Mouse (Mus musculus) intestine, embryonic 14.5 days (tissue): ENCODE measurements at regions not wholly inside any gene's neighbourhood (a gene's known extent, or its start where the extent isn't known, plus 50 kb on each side); places are given as distances from the start of the nearest gene placed in this dataset.

Experiments used
- ATAC-seq: fragments of 200-750 bp; cut with Nextera tagmentation; replicated peaks from 2 replicates; pipeline ENCODE4 v1.8.0; 2017; ENCODE audit warnings: low read depth, moderate number of reproducible peaks, moderate TSS enrichment, moderate library complexity; ENCODE audit not compliant: low FRiP score, low TSS enrichment
- DNase-seq: peaks from one replicate; pipeline ENCODE4 v3.0.0-alpha.2; 2018; ENCODE audit warnings: low spot score
- H3K27ac ChIP-seq: fragments of 300-500 bp; sonication (generic); 2 replicates; pipeline ENCODE4 v1.5.1; 2014; ENCODE audit warnings: low read depth, mild to moderate bottlenecking, control low read depth
- H3K27me3 ChIP-seq: fragments of 300-500 bp; sonication (generic); replicated peaks from 2 replicates; pipeline ENCODE4 v1.6.1; 2014; ENCODE audit warnings: low read length, control low read depth; ENCODE audit not compliant: control insufficient read depth, insufficient read depth
- H3K36me3 ChIP-seq: fragments of 300-500 bp; sonication (generic); 2 replicates; pipeline ENCODE4 v1.6.1; 2014; ENCODE audit warnings: low read length, control low read depth; ENCODE audit not compliant: control insufficient read depth, insufficient read depth
- H3K4me1 ChIP-seq: fragments of 300-500 bp; sonication (generic); replicated peaks from 2 replicates; pipeline ENCODE4 v1.6.1; 2014; ENCODE audit warnings: low read length, control low read depth, mixed read lengths; ENCODE audit not compliant: control insufficient read depth, insufficient read depth
- H3K4me2 ChIP-seq: fragments of 300-500 bp; sonication (generic); 2 replicates; pipeline ENCODE4 v1.6.1; 2014; ENCODE audit warnings: low read length
- H3K4me3 ChIP-seq: fragments of 300-500 bp; sonication (generic); 2 replicates; pipeline ENCODE4 v1.5.1; 2014; ENCODE audit warnings: low read depth, low read length, control low read depth, mixed read lengths
- H3K9ac ChIP-seq: fragments of 300-500 bp; sonication (generic); 2 replicates; pipeline ENCODE4 v1.6.1; 2014; ENCODE audit warnings: mild to moderate bottlenecking, low read length
- H3K9me3 ChIP-seq: fragments of 300-500 bp; sonication (generic); 2 replicates; pipeline ENCODE4 v1.6.1; 2016; ENCODE audit warnings: low read length, control low read depth; ENCODE audit not compliant: control insufficient read depth
- WGBS: fragments of 180-500 bp; shearing (Covaris S2); extraction: QIAGEN DNeasy Blood & Tissue Kit; methylation state at CpG from one replicate; pipeline ENCODE4 v1.1.7; 2014; 5-methylcytosine and 5-hydroxymethylcytosine counted together

DNA sequence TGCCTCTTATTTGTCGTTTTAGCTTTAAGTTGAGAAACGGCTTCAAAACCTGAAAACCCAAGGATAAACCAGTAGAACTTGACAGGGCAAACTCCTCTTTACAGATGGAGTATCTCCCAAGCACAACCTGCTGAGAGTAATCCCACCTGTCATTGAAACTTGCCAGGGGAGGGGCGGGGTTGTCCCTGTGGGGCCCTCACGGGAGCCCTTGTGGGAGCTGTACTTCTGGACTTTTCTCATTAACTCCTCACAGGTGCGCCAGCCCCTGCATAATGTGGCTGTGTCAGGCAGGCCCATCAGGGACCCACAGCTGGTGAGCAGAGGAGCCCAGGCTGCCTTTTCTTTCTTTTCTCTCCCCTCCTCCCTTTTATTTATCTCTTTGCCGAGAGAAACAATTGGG, 203.9 kb upstream of the Hes1 start:
- no peaks in the 10 kb centered on the region for H3K9me3 ChIP-seq
- no peak overlapping the region for H3K4me2 ChIP-seq
- 23% methylated on average over 6 of the region's 6 CpGs for WGBS
- H3K27me3 ChIP-seq, result no peaks in the 10 kb centered on the region
- DNase-seq (no peak), ATAC-seq (peak; percentile 71)
- H3K36me3 ChIP-seq, result no peaks in the 10 kb centered on the region
- H3K9ac ChIP-seq, result no peak overlapping the region
- 0 out of 2 replicates have a peak overlapping the region, but pooled peaks have one; percentile 3 for H3K27ac ChIP-seq
- H3K4me1 ChIP-seq, result peaks cover 16% of the 10 kb centered on the region
- no peak overlapping the region for H3K4me3 ChIP-seq

DNA sequence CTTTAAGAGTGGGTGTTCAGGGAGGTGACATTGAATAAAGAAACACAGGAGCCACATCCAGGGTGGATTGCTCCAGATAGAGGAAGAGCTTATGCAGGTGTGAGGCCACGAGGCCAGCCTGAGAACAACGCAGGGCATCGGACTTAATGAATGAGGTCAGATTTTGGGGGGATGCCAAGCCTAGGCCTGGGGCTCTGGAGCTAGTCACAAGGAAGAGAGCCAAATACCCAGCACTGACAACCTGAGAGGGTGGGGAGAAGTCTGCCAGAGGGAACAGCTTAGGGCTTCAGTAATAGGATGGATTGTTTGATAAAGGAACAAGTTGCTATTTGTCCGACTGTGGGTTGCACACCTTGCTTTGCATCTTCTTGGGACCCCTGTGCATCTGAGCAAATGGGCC, 203.1 kb upstream of the Hes1 start:
- no peak for ATAC-seq
- Histone ChIP-seq H3K36me3 (no peaks in the 10 kb centered on the region), H3K4me3 (no peak overlapping the region), H3K9ac (no peak overlapping the region), H3K4me2 (no peak overlapping the region), H3K4me1 (peaks cover 16% of the 10 kb centered on the region), H3K9me3 (no peaks in the 10 kb centered on the region), H3K27me3 (no peaks in the 10 kb centered on the region), H3K27ac (no peak overlapping the region)
- DNase-seq, result no peak
- 45% methylated on average over 4 of the region's 4 CpGs for whole genome bisulfite sequencing

DNA sequence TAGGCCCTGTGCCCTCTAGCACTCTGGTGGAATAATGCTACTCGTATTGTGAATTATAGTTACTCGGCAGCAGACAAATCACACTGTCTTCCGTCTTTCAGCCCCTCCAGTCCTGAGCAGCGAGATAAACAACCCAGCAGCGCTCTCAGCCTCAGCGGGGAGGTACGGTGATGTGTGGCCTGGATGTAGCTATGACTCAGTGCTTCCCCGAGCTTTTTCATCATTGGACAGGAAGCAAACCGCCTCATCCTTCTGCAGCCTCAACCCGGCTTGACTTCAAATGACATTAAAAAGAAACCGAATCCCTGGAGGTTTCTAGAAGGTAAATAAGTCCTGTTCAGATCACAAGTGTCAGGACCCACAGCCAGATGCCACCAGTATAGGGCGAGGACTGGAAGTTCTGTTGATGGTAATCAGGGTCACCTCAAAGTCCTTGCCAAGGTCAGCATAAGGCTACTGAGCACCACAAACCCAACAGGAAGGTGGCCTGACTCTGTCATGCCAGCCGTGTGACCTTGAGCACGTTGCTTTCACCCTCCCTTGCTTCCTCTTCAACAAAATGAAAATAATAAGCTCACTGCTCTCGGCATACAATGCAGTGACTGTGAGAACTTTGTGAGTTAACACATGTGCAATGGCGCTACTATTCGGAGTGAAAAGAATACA, 199.0 kb upstream of the Hes1 start:
- peaks cover 11% of the 10 kb centered on the region; the same call in 1 of the 2 replicates for H3K4me1 ChIP-seq
- no peak for ATAC-seq
- no peaks in the 10 kb centered on the region for H3K36me3 ChIP-seq
- H3K4me2 ChIP-seq, result no peak overlapping the region
- no peak overlapping the region for H3K4me3 ChIP-seq
- H3K9me3 ChIP-seq, result no peaks in the 10 kb centered on the region
- H3K27ac ChIP-seq, result no peak overlapping the region
- H3K27me3 ChIP-seq, result no peaks in the 10 kb centered on the region
- DNase-seq, result no peak
- 51% methylated on average over 17 of the region's 17 CpGs for WGBS
- H3K9ac ChIP-seq, result no peak overlapping the region

DNA sequence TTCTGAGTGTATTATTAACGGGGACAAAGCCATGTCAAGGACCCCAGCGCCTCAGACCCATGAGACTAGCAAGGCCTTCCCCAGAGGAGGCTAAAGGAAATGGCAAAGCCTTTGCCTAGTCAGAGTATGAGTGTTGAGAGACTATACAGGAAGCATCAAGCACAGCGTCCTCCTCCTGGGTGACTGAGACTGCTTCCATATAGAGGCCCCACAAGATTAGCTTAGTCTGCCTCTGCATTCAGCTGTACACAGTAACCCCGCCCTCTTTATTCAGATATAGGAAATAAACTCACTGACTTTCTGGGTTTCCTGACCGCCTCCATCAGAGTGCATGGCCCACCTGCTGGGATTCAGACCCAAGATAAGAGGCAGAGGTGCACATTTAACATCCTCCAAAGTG, 192.8 kb upstream of the Hes1 start:
- no peak overlapping the region for H3K4me2 ChIP-seq
- H3K36me3 ChIP-seq, result no peaks in the 10 kb centered on the region
- H3K27me3 ChIP-seq, result no peaks in the 10 kb centered on the region
- H3K4me1 ChIP-seq, result no peaks in the 10 kb centered on the region
- H3K27ac ChIP-seq, result no peak overlapping the region
- H3K4me3 ChIP-seq, result no peak overlapping the region
- 71% methylated on average over 5 of the region's 5 CpGs for WGBS
- no peak overlapping the region for H3K9ac ChIP-seq
- no peaks in the 10 kb centered on the region for H3K9me3 ChIP-seq
- no peak for ATAC-seq
- no peak for DNase-seq

DNA sequence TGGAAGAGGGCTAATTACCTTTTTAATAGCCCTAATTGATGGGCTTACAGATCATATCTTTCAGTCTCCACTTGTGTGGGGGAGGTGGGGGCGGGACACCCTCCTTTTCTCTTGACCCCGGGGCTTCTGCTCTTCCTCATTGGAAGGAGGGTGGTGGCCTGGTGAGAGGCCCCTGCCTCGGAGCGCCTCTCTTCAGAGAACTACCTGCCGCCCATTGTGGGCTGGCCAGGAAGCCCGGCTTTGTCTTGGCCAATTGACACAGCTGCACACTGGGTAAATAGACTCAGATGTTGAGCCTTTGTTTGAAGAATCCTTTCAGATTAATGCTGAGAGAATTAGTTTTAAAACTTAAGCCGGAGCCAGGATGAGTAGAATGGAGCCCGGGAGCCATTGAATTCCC, 188.0 kb upstream of the Hes1 start:
- H3K27ac ChIP-seq, result no peak overlapping the region
- no peak for DNase-seq

DNA sequence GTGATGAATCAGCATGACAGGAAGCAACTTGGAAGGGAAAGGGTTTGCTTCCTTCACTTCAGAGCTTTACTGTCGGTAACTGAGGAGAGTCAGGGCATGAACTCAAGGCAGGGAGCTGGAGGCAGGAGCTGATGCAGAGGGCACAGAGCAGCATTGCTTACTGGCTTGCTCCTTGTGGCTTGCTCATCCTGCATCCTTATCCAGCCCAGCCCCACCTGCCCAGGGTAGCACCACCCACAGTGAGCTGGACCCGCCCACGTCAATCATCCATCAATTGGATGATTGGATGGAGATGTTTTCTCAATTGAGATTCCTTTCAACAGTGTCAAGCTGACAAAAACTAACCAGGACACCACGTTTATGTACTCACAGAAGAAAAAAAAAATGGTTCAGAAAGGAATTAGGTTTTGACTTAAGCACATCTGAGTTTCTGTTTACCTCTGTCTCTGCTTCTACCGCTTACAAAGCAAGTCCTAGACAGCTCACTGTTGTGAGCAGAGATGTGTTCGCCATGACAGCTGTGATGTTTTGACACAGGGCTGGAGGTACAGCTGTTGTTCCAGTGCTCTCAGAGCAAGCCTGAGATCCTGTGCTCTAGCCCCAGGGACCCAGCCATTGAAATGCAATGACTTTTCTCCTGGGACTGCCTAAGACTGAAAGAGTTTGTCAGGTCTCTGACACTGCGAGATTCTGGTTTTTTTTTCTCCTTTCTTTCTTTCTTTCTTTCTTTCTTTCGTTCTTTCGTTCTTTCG, 186.6 kb upstream of the Hes1 start:
- H3K36me3 ChIP-seq, result no peaks in the 10 kb centered on the region
- ATAC-seq (no peak), DNase-seq (no peak)
- no peak overlapping the region for H3K9ac ChIP-seq
- H3K4me3 ChIP-seq, result no peak overlapping the region
- 41% methylated on average over 10 of the region's 10 CpGs for whole genome bisulfite sequencing
- H3K27me3 ChIP-seq, result no peaks in the 10 kb centered on the region
- peaks cover 6% of the 10 kb centered on the region for H3K4me1 ChIP-seq
- H3K9me3 ChIP-seq, result no peaks in the 10 kb centered on the region
- H3K27ac ChIP-seq, result no peak overlapping the region
- no peak overlapping the region for H3K4me2 ChIP-seq

More for the DNA sequence above, 188.0 kb upstream of the Hes1 start:
- H3K9ac ChIP-seq, result no peak overlapping the region
- H3K27me3 ChIP-seq, result no peaks in the 10 kb centered on the region
- H3K4me2 ChIP-seq, result no peak overlapping the region
- H3K9me3 ChIP-seq, result no peaks in the 10 kb centered on the region
- H3K4me3 ChIP-seq, result no peak overlapping the region
- ATAC-seq, result 0 out of 2 replicates have a peak, but pooled peaks have one; percentile 50
- WGBS, result 37% methylated on average over 8 of the region's 8 CpGs
- no peaks in the 10 kb centered on the region for H3K36me3 ChIP-seq
- H3K4me1 ChIP-seq, result no peaks in the 10 kb centered on the region

DNA sequence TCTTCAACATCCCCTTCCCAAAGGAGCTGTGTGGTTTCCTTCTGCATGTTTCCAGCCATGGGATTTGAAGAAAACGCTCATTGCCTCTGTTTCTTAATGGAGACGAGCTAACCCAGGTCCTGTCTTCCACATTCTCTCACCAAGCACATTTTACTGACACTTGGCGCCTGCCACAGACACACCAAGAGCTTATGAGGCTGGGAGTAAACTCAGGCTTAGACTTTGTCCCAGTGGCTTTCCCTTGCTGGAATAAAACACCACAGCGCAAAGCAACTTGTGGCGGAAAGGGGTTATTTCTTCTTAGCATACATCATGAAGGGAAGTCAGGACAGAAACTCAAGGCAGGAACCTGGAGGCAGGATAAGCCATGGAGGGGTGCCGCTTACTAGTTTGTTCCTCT, 184.5 kb upstream of the Hes1 start:
- ATAC-seq, result no peak
- no peak for DNase-seq
- H3K27ac ChIP-seq, result no peak overlapping the region

DNA sequence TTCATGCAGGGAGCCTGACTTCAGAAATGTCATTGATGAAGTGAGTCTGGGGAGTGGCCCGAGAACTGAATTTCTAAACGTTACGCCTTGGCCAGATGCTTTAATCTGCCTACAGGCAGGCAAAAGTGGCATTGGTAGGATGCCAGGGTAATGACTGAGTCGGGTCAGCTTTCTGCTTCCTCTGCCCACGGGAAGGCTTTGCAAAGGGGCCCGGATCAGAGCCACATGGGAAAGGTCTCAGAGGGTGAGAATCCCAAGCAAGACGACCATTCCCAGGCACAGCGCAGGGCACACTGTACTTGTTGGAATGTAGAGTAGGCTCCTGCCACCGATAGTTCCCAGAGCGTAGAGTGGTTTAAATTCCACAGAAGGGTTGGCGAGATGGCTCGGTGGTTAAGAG, 182.7 kb upstream of the Hes1 start:
- no peaks in the 10 kb centered on the region for H3K36me3 ChIP-seq
- DNase-seq, result no peak
- no peak overlapping the region for H3K9ac ChIP-seq
- no peaks in the 10 kb centered on the region for H3K27me3 ChIP-seq
- no peak for ATAC-seq
- H3K27ac ChIP-seq, result no peak overlapping the region
- WGBS, result 59% methylated on average over 12 of the region's 12 CpGs
- no peaks in the 10 kb centered on the region for H3K9me3 ChIP-seq
- no peak overlapping the region for H3K4me3 ChIP-seq
- H3K4me2 ChIP-seq, result no peak overlapping the region
- H3K4me1 ChIP-seq, result peaks cover 10% of the 10 kb centered on the region

More for the DNA sequence above, 184.5 kb upstream of the Hes1 start:
- WGBS, result 72% methylated on average over 6 of the region's 6 CpGs
- H3K9ac ChIP-seq, result no peak overlapping the region
- no peak overlapping the region for H3K4me3 ChIP-seq
- H3K9me3 ChIP-seq, result no peaks in the 10 kb centered on the region
- no peaks in the 10 kb centered on the region for H3K36me3 ChIP-seq
- peaks cover 10% of the 10 kb centered on the region for H3K4me1 ChIP-seq
- H3K4me2 ChIP-seq, result no peak overlapping the region
- no peaks in the 10 kb centered on the region for H3K27me3 ChIP-seq
